Mouse (Mus musculus): ENCODE results near the gene Ifna1. TPM values are rescaled to one million over a fixed set of nuclear protein-coding genes. Genes with fewer than 3 reads are reported as not detected.

The Ifna1 gene
- total RNA-seq, 2 experiments from 2014 or later = not detected

GRCm38 (mm10) chr4:88867926-88868911 is 18.3 kb downstream of the Ifna1 start:
- intact Hi-C loops (cut with DNase I; ENCODE audit: low total_unique reads) = no loop called here

DNA sequence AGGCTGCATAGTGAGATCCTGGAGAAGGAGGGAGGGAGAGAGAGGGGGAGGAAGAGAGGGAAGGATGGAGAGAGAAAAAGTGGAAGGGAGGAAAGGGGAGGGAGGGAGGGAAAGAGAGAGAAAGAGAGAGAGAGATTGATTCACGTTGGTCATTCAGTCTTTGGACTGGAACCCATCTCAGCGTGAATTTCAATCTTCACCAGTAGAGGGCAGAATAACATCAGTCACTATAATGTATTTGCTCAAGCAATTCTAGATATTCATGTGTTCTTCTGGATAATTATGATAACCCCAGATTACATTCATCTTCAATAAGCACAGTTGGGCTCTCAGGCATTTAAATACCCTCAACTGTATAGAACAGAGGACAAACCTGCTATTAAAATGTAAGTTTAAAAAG is 22.8 kb downstream of the Ifna1 start:
- intact Hi-C loops (cut with DNase I; ENCODE audit: low total_unique reads) = loop anchor here (2.0 kb wide), 1 partner anchor 256 kb away; no protein-coding TSS in a partner anchor
- no peak for DNase-seq

More at GRCm38 (mm10) chr4:88867926-88868911, 18.3 kb downstream of the Ifna1 start:
- DNase-seq = no peak

DNA sequence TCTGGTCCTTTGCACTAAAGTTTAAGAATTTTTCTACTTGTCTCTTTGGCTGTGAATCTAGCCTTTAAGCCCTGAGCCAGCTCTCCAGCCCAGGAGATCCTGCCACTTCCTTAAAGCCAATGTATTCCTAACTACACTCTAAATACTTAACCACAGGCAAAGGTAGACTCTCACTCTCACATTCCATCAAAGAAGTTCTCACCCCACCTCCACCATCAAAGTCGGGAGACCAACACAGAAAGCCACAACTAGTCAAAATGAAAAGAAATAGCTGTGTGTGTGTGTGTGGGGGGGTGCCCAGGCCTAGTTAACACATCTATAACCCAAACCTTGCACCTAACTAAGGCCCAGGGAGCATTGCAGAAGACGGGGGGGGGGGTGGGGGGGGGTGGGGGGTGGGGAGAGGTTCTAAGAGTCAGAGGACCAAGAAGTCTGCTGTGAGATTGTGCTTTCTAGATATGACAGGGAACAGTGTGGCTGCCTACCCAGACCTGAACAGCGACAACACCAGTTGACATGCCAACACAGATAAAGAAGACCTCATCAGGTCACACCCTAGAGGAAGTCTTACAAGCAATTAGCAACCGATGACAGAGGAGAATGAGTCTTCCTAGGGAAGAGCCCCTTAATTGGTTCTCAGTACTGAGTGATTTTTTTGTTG is 25.7 kb downstream of the Ifna1 start:
- no peak for DNase-seq
- intact Hi-C loops (cut with DNase I; ENCODE audit: low total_unique reads) = no loop called here

GRCm38 (mm10) chr4:88876520-88876919 is 26.6 kb downstream of the Ifna1 start:
- DNase-seq = no peak
- intact Hi-C loops (cut with DNase I; ENCODE audit: low total_unique reads) = no loop called here

- no peak for DNase-seq
- intact Hi-C loops (cut with DNase I; ENCODE audit: low total_unique reads) = no loop called here
These were observed 28.4 kb downstream of the Ifna1 start for GRCm38 (mm10) chr4:88878246-88878645.

- intact Hi-C loops (cut with DNase I; ENCODE audit: low total_unique reads) = no loop called here
- no peak for DNase-seq
These were observed 28.9 kb downstream of the Ifna1 start for GRCm38 (mm10) chr4:88878772-88879171.

- no peak for DNase-seq
- intact Hi-C loops (cut with DNase I; ENCODE audit: low total_unique reads) = no loop called here
These were observed 30.2 kb downstream of the Ifna1 start, which contains the start of gene Ifne for GRCm38 (mm10) chr4:88880101-88880500. Ifne (minus strand) TSS chr4:88880201.

DNA sequence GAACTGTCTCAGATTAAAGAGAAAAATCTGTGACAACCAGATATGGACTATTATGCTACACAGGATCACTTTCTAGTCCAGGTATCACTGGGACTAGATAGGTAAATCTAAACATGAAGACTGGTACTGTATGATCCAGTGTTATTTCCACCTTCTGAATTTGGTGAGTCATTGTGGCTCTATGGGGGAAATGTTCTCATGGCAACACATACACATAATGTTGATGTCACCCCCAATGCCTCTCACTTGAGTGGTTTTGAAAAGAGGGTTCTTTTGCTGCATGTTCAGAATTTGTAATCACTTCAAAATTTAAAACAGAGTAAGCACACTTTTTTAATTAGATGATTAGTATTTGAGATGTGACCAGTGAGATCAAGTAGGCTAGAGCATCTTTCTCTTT is 38.3 kb downstream of the Ifna1 start:
- DNase-seq = no peak
- intact Hi-C loops (cut with DNase I; ENCODE audit: low total_unique reads) = no loop called here

DNA sequence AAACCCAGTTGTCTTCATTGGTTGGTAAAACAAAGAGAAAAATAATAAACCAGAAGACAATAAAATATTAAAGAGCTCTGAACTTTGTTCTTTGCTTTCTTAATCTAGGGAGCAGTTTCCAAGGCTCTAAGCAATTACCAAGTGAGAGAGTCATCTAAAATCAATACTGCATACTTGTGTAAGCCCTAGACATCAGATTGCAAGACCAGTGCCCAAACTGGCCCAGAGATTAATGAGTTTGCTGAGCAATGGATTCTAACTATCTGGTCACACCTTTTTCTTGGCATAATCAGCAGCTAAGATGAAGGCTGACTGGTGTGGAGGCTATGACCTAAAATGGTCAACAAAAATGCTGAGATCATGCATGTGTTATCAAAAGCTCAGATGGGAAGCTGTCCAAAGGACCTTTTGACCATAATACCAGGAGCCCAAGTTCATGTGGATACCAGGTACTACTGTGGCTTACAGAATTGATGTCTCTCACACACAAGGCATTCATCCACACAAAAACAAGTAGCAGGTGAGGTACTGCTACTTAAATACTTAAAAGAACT is 43.4 kb downstream of the Ifna1 start:
- intact Hi-C loops (cut with DNase I; ENCODE audit: low total_unique reads) = no loop called here
- DNase-seq = no peak

Other genes starting within 250 kb of the Ifna1 start
- gene Ifna12, start 246.7 kb upstream of the Ifna1 start, total RNA-seq (2021) = not detected
- not detected for gene C87499, start 215.7 kb upstream of the Ifna1 start, total RNA-seq (2021)
- not detected for gene Ifna13, start 205.6 kb upstream of the Ifna1 start, total RNA-seq (2021)
- not detected for gene Ifna16, start 173.2 kb upstream of the Ifna1 start, total RNA-seq (2021)
- gene Ifna2, start 166.2 kb upstream of the Ifna1 start, total RNA-seq (2021) = not detected
- gene Ifnab, start 158.7 kb upstream of the Ifna1 start, total RNA-seq (2021) = not detected
- gene Gm26566, start 128.3 kb upstream of the Ifna1 start, total RNA-seq (2021) = under 1 TPM in 1 of 2 experiments, not detected in 1; 0.41 TPM
- gene Klhl9, start 127.6 kb upstream of the Ifna1 start, total RNA-seq (2021) = 10 to 100 TPM; 51.0 to 57.1 TPM
- gene Gm13271, start 95.2 kb upstream of the Ifna1 start, total RNA-seq (2021) = not detected
- gene Gm13283, start 90.0 kb upstream of the Ifna1 start, total RNA-seq (2021) = not detected
- gene Gm13290, start 76.3 kb upstream of the Ifna1 start, total RNA-seq (2021) = not detected
- not detected for gene Gm13289, start 73.2 kb upstream of the Ifna1 start, total RNA-seq (2021)
- gene Gm13272, start 70.2 kb upstream of the Ifna1 start, total RNA-seq (2021) = not detected
- gene Ifnz, start 68.0 kb upstream of the Ifna1 start, total RNA-seq (2021) = not detected
- gene Gm13276, start 64.4 kb upstream of the Ifna1 start, total RNA-seq (2021) = not detected
- gene Gm13277, start 61.5 kb upstream of the Ifna1 start, total RNA-seq (2021) = not detected
- not detected for gene Gm13278, start 58.5 kb upstream of the Ifna1 start, total RNA-seq (2021)
- gene Gm13275, start 55.6 kb upstream of the Ifna1 start, total RNA-seq (2021) = not detected
- gene Gm13279, start 52.7 kb upstream of the Ifna1 start, total RNA-seq (2021) = not detected
- not detected for gene Gm13285, start 50.4 kb upstream of the Ifna1 start, total RNA-seq (2021)
- not detected for gene Gm13287, start 46.8 kb upstream of the Ifna1 start, total RNA-seq (2021)
- not detected for gene Gm13288, start 44.6 kb upstream of the Ifna1 start, total RNA-seq (2021)
- not detected for gene Ifna7, start 33.9 kb upstream of the Ifna1 start, total RNA-seq (2021)
- not detected for gene Ifna11, start 30.1 kb upstream of the Ifna1 start, total RNA-seq (2021)
- not detected for gene Ifna6, start 22.7 kb upstream of the Ifna1 start, total RNA-seq (2021)
- gene Ifna5, start 14.6 kb upstream of the Ifna1 start, total RNA-seq (2021) = not detected
- not detected for gene Ifna4, start 8.2 kb upstream of the Ifna1 start, total RNA-seq (2021)
- gene Ifne, start 30.1 kb downstream of the Ifna1 start, total RNA-seq (2021) = not detected

Measured in gastrocnemius, postnatal 14 days (tissue).